Mouse (Mus musculus) megakaryocyte, embryonic 14.5 days (primary cell): Measurements from ENCODE around the gene Sytl4. TPM values are rescaled to one million over a fixed set of nuclear protein-coding genes. Genes with fewer than 3 reads are reported as not detected.

ENCODE experiments used
- H3K27me3 ChIP-seq: replicated peaks from 2 replicates; pipeline ENCODE3; 2012; ENCODE audit warnings: inconsistent platforms
- H3K36me3 ChIP-seq: replicated peaks from 2 replicates; pipeline ENCODE3; 2012; ENCODE audit warnings: low read length, inconsistent platforms, mixed read lengths
- H3K4me1 ChIP-seq: 2 replicates; pipeline ENCODE4 v1.6.1; 2012; ENCODE audit warnings: inconsistent platforms
- H3K4me3 ChIP-seq: replicated peaks from 2 replicates; pipeline ENCODE3; 2012; ENCODE audit warnings: moderate library complexity, mild to moderate bottlenecking, inconsistent platforms
- H3K9me3 ChIP-seq: 2 replicates; pipeline ENCODE4 v1.6.1; 2012; ENCODE audit warnings: inconsistent platforms
- FLI1 ChIP-seq: IDR thresholded peaks from 2 replicates; pipeline ENCODE4 v1.6.1; 2012; ENCODE audit warnings: low read length, inconsistent platforms, mixed read lengths
- GATA1 ChIP-seq: IDR thresholded peaks from 3 replicates; pipeline ENCODE4 v1.6.1; 2012; ENCODE audit warnings: mixed read lengths, low read length, inconsistent platforms, borderline replicate concordance
- polyA plus RNA-seq: library from polyadenylated mRNA; stranded (reverse); fragments of >175 nt; gene quantifications from 2 replicates; pipeline ENCODE4 v1.2.3, GENCODE M21; 2012; ENCODE audit warnings: low replicate concordance; ENCODE audit not compliant: insufficient read depth

Gene Sytl4
- polyA plus RNA-seq, 1 experiment: 1.9 TPM

DNA sequence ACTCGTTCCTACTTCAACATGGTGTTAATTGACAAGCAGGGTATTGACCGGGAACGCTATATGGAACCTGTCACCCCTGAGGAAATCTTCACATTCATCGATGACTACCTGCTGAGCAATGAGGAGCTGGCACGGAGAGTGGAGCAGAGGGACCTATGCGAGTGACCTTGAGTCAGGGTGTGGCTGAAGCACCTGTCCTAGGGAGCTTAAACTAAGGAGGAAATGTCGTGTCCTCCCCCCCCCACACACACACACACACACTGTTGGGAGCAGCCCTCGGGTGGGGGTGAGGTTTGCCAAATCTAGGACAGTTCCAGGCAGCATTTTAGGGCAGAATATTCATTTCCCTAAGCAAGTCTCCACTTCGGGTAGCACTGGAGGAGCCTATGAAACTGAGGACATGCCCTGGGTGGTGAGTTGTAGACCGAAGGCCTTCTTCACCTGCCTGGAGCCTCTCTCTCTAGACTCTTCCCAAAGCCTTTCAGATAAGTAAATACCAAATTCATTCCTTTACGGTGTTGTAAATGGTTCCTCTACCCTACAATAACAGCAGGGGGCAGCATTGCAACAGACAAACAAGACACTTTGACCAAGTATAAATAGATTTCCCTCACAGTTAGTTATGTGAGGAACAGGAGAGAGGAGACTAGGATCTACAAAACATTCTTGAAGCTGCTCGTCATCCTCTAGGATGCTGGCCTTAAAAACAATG lies 50.2 kb downstream of the Sytl4 start:
- Histone ChIP-seq H3K9me3 (no peaks in the 10 kb centered on the region), H3K4me3 (no peak overlapping the region), H3K27me3 (peaks cover 12% of the 10 kb centered on the region), H3K36me3 (no peaks in the 10 kb centered on the region), H3K4me1 (peaks cover 19% of the 10 kb centered on the region)
- TF ChIP-seq GATA1 (no peak), FLI1 (no peak)

DNA sequence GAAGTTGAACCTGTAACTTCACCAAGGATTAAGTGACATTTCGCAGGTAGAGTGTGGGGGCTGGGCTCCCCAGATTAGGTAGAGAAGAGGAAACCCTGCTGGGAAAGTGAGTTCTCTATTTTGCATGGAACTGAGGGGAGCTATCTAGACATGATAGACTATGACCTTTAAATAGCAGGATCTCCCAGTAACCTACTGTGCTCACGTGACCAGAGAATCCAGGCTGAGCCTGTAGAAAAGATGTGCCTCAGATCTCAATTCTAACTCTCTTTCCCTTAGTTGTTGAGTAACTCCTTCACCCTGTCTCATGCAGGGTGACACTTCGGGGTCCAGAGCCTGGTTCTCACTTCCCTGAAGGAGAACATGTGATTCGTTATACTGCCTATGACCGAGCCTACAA lies 54.9 kb downstream of the Sytl4 start:
- TF ChIP-seq GATA1 (no peak), FLI1 (no peak)

DNA sequence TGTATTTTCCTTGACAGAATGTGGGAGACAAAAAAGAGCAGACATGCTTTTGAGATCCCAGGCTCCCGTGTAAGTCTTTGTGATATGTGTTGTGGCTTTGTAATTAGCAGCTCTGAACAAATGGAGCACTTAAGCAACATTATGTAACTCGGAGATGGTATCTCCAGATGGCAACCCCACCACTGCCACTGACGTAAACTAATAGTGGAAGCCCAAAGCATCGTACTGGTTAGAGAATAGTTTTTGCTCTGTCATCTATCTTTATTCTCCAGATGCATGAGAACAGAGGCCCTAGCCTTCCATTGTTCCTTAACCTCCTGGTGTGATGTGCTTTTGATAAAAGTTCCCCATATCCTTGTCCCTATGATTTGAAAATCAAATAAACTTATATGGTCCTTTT lies 60.4 kb downstream of the Sytl4 start:
- Histone ChIP-seq H3K9me3 (no peaks in the 10 kb centered on the region), H3K4me1 (no peaks in the 10 kb centered on the region), H3K27me3 (peaks cover 10% of the 10 kb centered on the region), H3K4me3 (no peak overlapping the region), H3K36me3 (no peaks in the 10 kb centered on the region)
- TF ChIP-seq FLI1: no peak
- TF ChIP-seq GATA1: no peak

More for the DNA sequence above, 54.9 kb downstream of the Sytl4 start:
- peaks cover 6% of the 10 kb centered on the region; the same call in 1 of the 2 replicates for H3K4me1 ChIP-seq
- H3K36me3 ChIP-seq: no peaks in the 10 kb centered on the region
- no peak overlapping the region for H3K4me3 ChIP-seq
- peaks cover 12% of the 10 kb centered on the region for H3K27me3 ChIP-seq
- no peaks in the 10 kb centered on the region for H3K9me3 ChIP-seq

- no peak for TF ChIP-seq GATA1
- TF ChIP-seq FLI1: no peak
Observed at GRCm38 (mm10) chrX:133914219-133914618, 67.4 kb downstream of the Sytl4 start.

GRCm38 (mm10) chrX:133913006-133913405 lies 68.6 kb downstream of the Sytl4 start:
- Histone ChIP-seq H3K27me3 (peaks cover 28% of the 10 kb centered on the region), H3K9me3 (no peaks in the 10 kb centered on the region), H3K4me3 (no peak overlapping the region), H3K36me3 (no peaks in the 10 kb centered on the region), H3K4me1 (peaks cover 18% of the 10 kb centered on the region)
- TF ChIP-seq GATA1 (no peak), FLI1 (no peak)

More at GRCm38 (mm10) chrX:133914219-133914618, 67.4 kb downstream of the Sytl4 start:
- Histone ChIP-seq H3K36me3 (no peaks in the 10 kb centered on the region), H3K9me3 (no peaks in the 10 kb centered on the region), H3K4me3 (no peak overlapping the region), H3K27me3 (peaks cover 33% of the 10 kb centered on the region), H3K4me1 (peaks cover 14% of the 10 kb centered on the region)

GRCm38 (mm10) chrX:133911397-133912103 lies 70.1 kb downstream of the Sytl4 start:
- TF ChIP-seq GATA1: no peak
- TF ChIP-seq FLI1: no peak
- H3K4me3 ChIP-seq: no peak overlapping the region
- peaks cover 28% of the 10 kb centered on the region for H3K27me3 ChIP-seq

DNA sequence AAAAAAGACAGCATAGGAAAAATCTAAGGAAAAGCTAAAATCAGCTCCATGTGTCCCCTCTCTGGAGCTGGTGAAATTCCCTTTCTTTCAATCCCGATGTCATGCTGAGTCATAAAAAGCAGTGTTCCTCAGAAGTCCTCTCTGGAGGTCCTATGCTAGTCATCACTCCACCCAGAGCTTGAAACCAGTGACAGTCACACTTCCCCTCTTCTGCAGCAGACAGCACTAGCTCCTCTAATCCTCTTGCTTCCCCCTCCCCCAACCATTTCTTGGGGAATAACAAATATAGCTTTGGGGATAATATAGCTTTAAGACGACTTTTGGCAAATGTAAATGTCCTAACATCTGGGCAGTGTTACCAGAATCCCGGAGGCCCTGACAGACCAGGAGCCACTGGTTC lies 73.4 kb downstream of the Sytl4 start, which contains the start of gene Srpx2:
TSS of gene Srpx2 (plus strand) at position 166 of the 400 bp plus-strand sequence.
- no peak for TF ChIP-seq GATA1
- TF ChIP-seq FLI1: no peak
- peaks cover 8% of the 10 kb centered on the region for H3K4me1 ChIP-seq

More at GRCm38 (mm10) chrX:133911397-133912103, 70.1 kb downstream of the Sytl4 start:
- no peaks in the 10 kb centered on the region for H3K36me3 ChIP-seq
- peaks cover 18% of the 10 kb centered on the region for H3K4me1 ChIP-seq
- no peaks in the 10 kb centered on the region for H3K9me3 ChIP-seq

GRCm38 (mm10) chrX:133898014-133898542 lies 83.5 kb downstream of the Sytl4 start, which contains the start of gene Tspan6:
TSS of gene Tspan6 (minus strand) at chrX:133898429.
- Histone ChIP-seq H3K4me1 (peaks cover 19% of the 10 kb centered on the region), H3K9me3 (no peaks in the 10 kb centered on the region), H3K27me3 (peaks cover 4% of the 10 kb centered on the region), H3K4me3 (peak within 1 kb of the TSS; percentile 91), H3K36me3 (no peaks in the 10 kb centered on the region)
- no peak for TF ChIP-seq GATA1
- TF ChIP-seq FLI1: no peak

More for the DNA sequence above, 73.4 kb downstream of the Sytl4 start, which contains the start of gene Srpx2:
- H3K36me3 ChIP-seq: no peaks in the 10 kb centered on the region
- H3K27me3 ChIP-seq: peaks cover 21% of the 10 kb centered on the region
- no peaks in the 10 kb centered on the region for H3K9me3 ChIP-seq
- no peak within 1 kb of the TSS for H3K4me3 ChIP-seq

DNA sequence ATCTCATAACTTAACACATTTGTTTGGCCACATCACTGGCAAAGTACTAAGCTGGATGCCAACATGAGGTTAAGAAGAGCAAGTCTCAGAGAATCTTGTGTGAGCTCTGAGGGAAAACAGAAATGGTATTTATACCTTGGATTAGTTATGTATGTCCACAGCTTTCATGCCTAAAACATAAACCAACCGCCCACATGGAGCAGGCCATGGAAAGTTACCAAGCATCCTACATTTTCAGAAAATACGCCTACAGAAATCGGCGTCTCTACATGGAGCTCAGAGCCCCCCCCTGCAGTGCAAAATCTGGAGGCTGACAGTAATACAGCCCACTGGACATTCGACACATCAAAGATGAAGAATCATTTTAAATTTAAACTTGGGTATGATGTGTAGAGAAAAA lies 93.5 kb downstream of the Sytl4 start:
- Histone ChIP-seq H3K4me3 (no peak overlapping the region), H3K27me3 (peaks cover 2% of the 10 kb centered on the region), H3K9me3 (no peaks in the 10 kb centered on the region), H3K4me1 (no peaks in the 10 kb centered on the region), H3K36me3 (no peaks in the 10 kb centered on the region)
- TF ChIP-seq GATA1: no peak
- TF ChIP-seq FLI1: no peak
